Mouse (Mus musculus) embryonic fibroblast, embryonic 13.5 days (primary cell): ENCODE results near the gene Slc7a4.

ENCODE experiments used
- CTCF ChIP-seq: IDR thresholded peaks from 2 replicates; pipeline ENCODE4 v1.5.1; 2011; ENCODE audit warnings: mild to moderate bottlenecking, control low read depth, low read length, moderate library complexity, borderline replicate concordance; ENCODE audit not compliant: insufficient read depth
- POLR2A ChIP-seq: IDR thresholded peaks from 2 replicates; pipeline ENCODE4 v1.6.1; 2011; ENCODE audit warnings: low read depth, mild to moderate bottlenecking, control low read depth, low read length, moderate library complexity

DNA sequence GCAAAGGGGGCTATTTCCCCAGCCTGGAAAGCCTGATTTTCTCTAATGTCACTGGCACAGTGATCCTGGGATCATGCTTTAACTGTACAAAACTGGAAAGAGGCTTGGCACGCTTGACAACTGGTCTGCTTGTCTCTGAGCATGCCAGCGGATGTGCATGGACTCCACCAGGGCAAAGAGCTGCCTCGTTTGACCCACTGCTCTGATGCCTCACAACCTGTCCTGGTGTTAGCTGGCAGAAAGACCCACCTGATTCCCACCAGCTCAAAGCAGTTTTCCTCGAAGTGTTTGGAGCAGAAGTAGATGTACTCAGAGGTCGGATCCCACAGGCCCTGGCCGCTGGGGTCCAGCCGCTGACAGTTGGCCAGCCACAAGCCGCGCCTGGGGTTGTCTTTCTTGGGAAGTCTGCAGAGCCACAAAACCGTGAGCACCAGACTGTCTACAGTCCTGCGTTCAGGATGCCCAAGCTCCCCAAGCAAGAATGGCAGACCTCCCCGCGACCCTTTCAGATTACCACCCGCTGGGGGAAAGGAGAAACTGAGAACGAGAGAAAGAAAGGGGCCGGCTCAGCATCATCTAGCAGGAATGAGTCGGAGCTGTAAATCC lies 52.9 kb downstream of the Slc7a4 start:
- TF ChIP-seq POLR2A (no peak), CTCF (no peak)
